Mouse (Mus musculus) c-Kit-positive CD71-positive TER-119-negative erythroid progenitor cells, embryonic 14.5 days (primary cell): ENCODE measurements around the gene Gtf2h5.

Experiments used
- DNase-seq: peaks from one replicate; pipeline ENCODE4 v3.0.0-alpha.2; 2013; ENCODE audit warnings: low read depth

The Gtf2h5 gene

GRCm38 (mm10) chr17:6113653-6114052 is 34.1 kb downstream of the Gtf2h5 start:
- DNase-seq = no peak

GRCm38 (mm10) chr17:6115085-6115484 is 35.5 kb downstream of the Gtf2h5 start:
- no peak for DNase-seq

GRCm38 (mm10) chr17:6117148-6117725 is 37.7 kb downstream of the Gtf2h5 start:
- DNase-seq = no peak

- no peak for DNase-seq
Observed at GRCm38 (mm10) chr17:6117917-6118316, 38.3 kb downstream of the Gtf2h5 start.

- no peak for DNase-seq
Observed at GRCm38 (mm10) chr17:6118861-6119260, 39.3 kb downstream of the Gtf2h5 start.

- no peak for DNase-seq
Observed at GRCm38 (mm10) chr17:6123776-6124175, 44.2 kb downstream of the Gtf2h5 start.

- DNase-seq = no peak
Observed at GRCm38 (mm10) chr17:6125441-6125840, 45.9 kb downstream of the Gtf2h5 start.

- DNase-seq = no peak
Observed at GRCm38 (mm10) chr17:6128039-6128438, 48.5 kb downstream of the Gtf2h5 start.

- DNase-seq = no peak
Observed at GRCm38 (mm10) chr17:6129361-6129760, 49.8 kb downstream of the Gtf2h5 start.

- DNase-seq = no peak
Observed at GRCm38 (mm10) chr17:6131083-6131482, 51.5 kb downstream of the Gtf2h5 start.
